Comparison of ENCODE assay signal across 10 mouse cellular contexts in genomic region chr10:39172540-39172931, GRCm38 (mm10). TPM values are rescaled to one million over a fixed set of nuclear protein-coding genes. Genes with fewer than 3 reads are reported as not detected.
DNase-seq lines count a peak whose midpoint lies in the region; ATAC-seq lines count a peak whose summit lies in the region.
"Had no signal": no experiment of that assay in that cellular context is flagged by ENCODE, and none has a peak within 500 bp of the region (broad histone marks: within the 10 kb centered on the region; RNA-seq: fewer than 3 reads in every experiment).

No protein-coding gene starts in this region.

- peak overlapping the region; percentile 80 for H3K27ac ChIP-seq in forebrain, embryonic 10.5 days
- H3K27ac ChIP-seq in forebrain, embryonic 11.5 days (ENCODE audit: low read depth, low read length), result no peak overlapping the region
- H3K27ac ChIP-seq in brown adipose tissue, adult 24 weeks (replicated peaks; ENCODE audit: low read depth, low read length), result peak overlapping the region; percentile 50; the same call in 1 of the 2 replicates
- peak overlapping the region; percentile 82 for H3K27ac ChIP-seq in heart, embryonic 16.5 days (ENCODE audit: low read length)
- H3K27ac ChIP-seq in liver, embryonic 12.5 days, result no peak overlapping the region

- H3K4me2 ChIP-seq in forebrain, embryonic 11.5 days (ENCODE audit: low read depth, low read length, severe bottlenecking), result no peak overlapping the region; the same call in 1 of the 2 replicates
- peak overlapping the region; percentile 54 for H3K4me2 ChIP-seq in heart, embryonic 16.5 days (ENCODE audit: low read depth, low read length)
- peak overlapping the region; percentile 34; the same call in 1 of the 2 replicates for H3K4me2 ChIP-seq in liver, embryonic 12.5 days

- peaks cover 56% of the 10 kb centered on the region for H3K27me3 ChIP-seq in forebrain, embryonic 10.5 days (ENCODE audit: poor library complexity, severe bottlenecking)
- peaks cover 4% of the 10 kb centered on the region; the same call in 1 of the 2 replicates for H3K27me3 ChIP-seq in forebrain, embryonic 11.5 days (ENCODE audit: control insufficient read depth, insufficient read depth, low read length)
- H3K27me3 ChIP-seq in heart, embryonic 16.5 days (ENCODE audit: control insufficient read depth, insufficient read depth, low read length), result no peaks in the 10 kb centered on the region
- peaks cover 26% of the 10 kb centered on the region for H3K27me3 ChIP-seq in liver, embryonic 12.5 days (replicated peaks)

- no peak overlapping the region for H3K9ac ChIP-seq in forebrain, embryonic 11.5 days (ENCODE audit: low read length)
- no peak overlapping the region for H3K9ac ChIP-seq in heart, embryonic 16.5 days (ENCODE audit: low read length)
- no peak overlapping the region for H3K9ac ChIP-seq in liver, embryonic 12.5 days

- no peak for ATAC-seq in forebrain, embryonic 11.5 days (replicated peaks; ENCODE audit: low FRiP score)
- no peak for ATAC-seq in heart, embryonic 16.5 days (replicated peaks; ENCODE audit: extremely low read depth, insufficient read depth, low FRiP score)
- ATAC-seq in liver, embryonic 12.5 days, result no peak
- no peak for ATAC-seq in monocyte, adult 5-6 weeks (replicated peaks; ENCODE audit: insufficient number of reproducible peaks, low FRiP score, low TSS enrichment, poor library complexity, severe bottlenecking)

- 0 out of 2 replicates have a peak, but pooled peaks cover 2% of the 10 kb centered on the region for H3K9me3 ChIP-seq in forebrain, embryonic 10.5 days
- H3K9me3 ChIP-seq in forebrain, embryonic 11.5 days (ENCODE audit: control insufficient read depth, low read length), result no peaks in the 10 kb centered on the region
- H3K9me3 ChIP-seq in heart, embryonic 16.5 days (replicated peaks; ENCODE audit: control insufficient read depth, low read length), result no peaks in the 10 kb centered on the region; the same call in 1 of the 2 replicates
- H3K9me3 ChIP-seq in liver, embryonic 12.5 days (replicated peaks), result no peaks in the 10 kb centered on the region

- 80% methylated on average over 6 of the region's 6 CpGs for WGBS in forebrain, embryonic 10.5 days
- WGBS in forebrain, embryonic 11.5 days, result 75% methylated on average over 6 of the region's 6 CpGs
- 67% methylated on average over 6 of the region's 6 CpGs for WGBS in heart, embryonic 16.5 days
- WGBS in liver, embryonic 12.5 days (ENCODE audit: insufficient replicate concordance), result 53% methylated on average over 6 of the region's 6 CpGs

- peak overlapping the region; percentile 53; the same call in 1 of the 2 replicates for H3K4me3 ChIP-seq in forebrain, embryonic 10.5 days
- no peak overlapping the region for H3K4me3 ChIP-seq in forebrain, embryonic 11.5 days (ENCODE audit: low read depth, low read length)
- peak overlapping the region; percentile 29; the same call in 1 of the 2 replicates for H3K4me3 ChIP-seq in brown adipose tissue, adult 24 weeks (ENCODE audit: insufficient read depth, low read depth, low read length)
- H3K4me3 ChIP-seq in heart, embryonic 16.5 days (ENCODE audit: low read length), result no peak overlapping the region; the same call in 1 of the 2 replicates
- no peak overlapping the region for H3K4me3 ChIP-seq in liver, embryonic 12.5 days

- no peak for DNase-seq in forebrain, embryonic 10.5 days (ENCODE audit: extremely low spot score, low spot score)
- no peak for DNase-seq in forebrain, embryonic 11.5 days (ENCODE audit: low spot score)
- DNase-seq in adrenal gland, postnatal 25 days, result no peak
- DNase-seq in spleen, postnatal 14 days (ENCODE audit: low spot score in 2 of 2), result no peak

- H3K36me3 ChIP-seq in forebrain, embryonic 10.5 days (replicated peaks), result no peaks in the 10 kb centered on the region
- no peaks in the 10 kb centered on the region for H3K36me3 ChIP-seq in forebrain, embryonic 11.5 days (ENCODE audit: control insufficient read depth, insufficient read depth, low read length)
- H3K36me3 ChIP-seq in heart, embryonic 16.5 days (ENCODE audit: control insufficient read depth, insufficient read depth), result no peaks in the 10 kb centered on the region
- no peaks in the 10 kb centered on the region for H3K36me3 ChIP-seq in liver, embryonic 12.5 days

- H3K4me1 ChIP-seq in forebrain, embryonic 10.5 days, result peaks cover 52% of the 10 kb centered on the region
- H3K4me1 ChIP-seq in forebrain, embryonic 11.5 days (replicated peaks; ENCODE audit: control insufficient read depth, insufficient read depth, low read length), result peaks cover 5% of the 10 kb centered on the region
- peaks cover 5% of the 10 kb centered on the region for H3K4me1 ChIP-seq in brown adipose tissue, adult 24 weeks (ENCODE audit: control insufficient read depth, insufficient read depth, insufficient read length, low read length)
- peaks cover 4% of the 10 kb centered on the region for H3K4me1 ChIP-seq in heart, embryonic 16.5 days (ENCODE audit: control insufficient read depth, insufficient read depth, low read length)
- peaks cover 22% of the 10 kb centered on the region for H3K4me1 ChIP-seq in liver, embryonic 12.5 days

RNA-seq across cellular contexts. Expression of gene Ccn6, which starts 8.9 kb away (rescaled TPM):
- polyA plus RNA-seq in forebrain, embryonic 10.5 days (2016; fragmentation: Nextera tagmentation; extraction: Ambion mirVana), result 0.17 and 0.22 TPM in 2 replicates
- 0.27 and 0.31 TPM in 2 replicates for polyA plus RNA-seq in forebrain, embryonic 11.5 days (2014; fragmentation: Nextera tagmentation; extraction: Ambion mirVana)
- not detected in 2 replicates for polyA plus RNA-seq in brown adipose tissue, adult 24 weeks (2012; ENCODE audit: insufficient read depth, insufficient read length, missing spikeins)
- 0.15 and 0.26 TPM in 2 replicates for polyA plus RNA-seq in heart, embryonic 16.5 days (2015; fragmentation: Nextera tagmentation; extraction: Ambion mirVana)
- not detected in 2 replicates for polyA plus RNA-seq in liver, embryonic 12.5 days (2016; fragmentation: Nextera tagmentation; extraction: Ambion mirVana)
- total RNA-seq in adrenal gland, postnatal 25 days (2021), result 0.82 TPM in 1 of 2 replicates, not detected in the other
- not detected in 3 replicates for total RNA-seq in monocyte, adult 5-6 weeks (2017)
- total RNA-seq: heart, adult 18-20 months had no signal
- polyA plus RNA-seq: C2C12 had no signal

RNA-seq across cellular contexts. Expression of gene Tube1, which starts 38.8 kb away (rescaled TPM):
- 25.4 and 29.2 TPM in 2 replicates for polyA plus RNA-seq in forebrain, embryonic 10.5 days (2016; fragmentation: Nextera tagmentation; extraction: Ambion mirVana)
- 23.2 and 25.4 TPM in 2 replicates for polyA plus RNA-seq in forebrain, embryonic 11.5 days (2014; fragmentation: Nextera tagmentation; extraction: Ambion mirVana)
- 1.4 TPM in 1 of 2 replicates, not detected in the other for polyA plus RNA-seq in brown adipose tissue, adult 24 weeks (2012; ENCODE audit: insufficient read depth, insufficient read length, missing spikeins)
- polyA plus RNA-seq in heart, embryonic 16.5 days (2015; fragmentation: Nextera tagmentation; extraction: Ambion mirVana), result 7.9 and 11.9 TPM in 2 replicates
- 8.6 and 9.0 TPM in 2 replicates for polyA plus RNA-seq in liver, embryonic 12.5 days (2016; fragmentation: Nextera tagmentation; extraction: Ambion mirVana)
- 1.8 and 3.1 TPM in 2 replicates for total RNA-seq in adrenal gland, postnatal 25 days (2021)
- 1.3 to 3.2 TPM (median 1.4 TPM) in 3 replicates for total RNA-seq in monocyte, adult 5-6 weeks (2017)

RNA-seq across cellular contexts. Expression of gene Fam229b, which starts 38.8 kb away (rescaled TPM):
- polyA plus RNA-seq in forebrain, embryonic 10.5 days (2016; fragmentation: Nextera tagmentation; extraction: Ambion mirVana), result 13.0 and 14.3 TPM in 2 replicates
- polyA plus RNA-seq in forebrain, embryonic 11.5 days (2014; fragmentation: Nextera tagmentation; extraction: Ambion mirVana), result 12.5 and 13.3 TPM in 2 replicates
- polyA plus RNA-seq in brown adipose tissue, adult 24 weeks (2012; ENCODE audit: insufficient read depth, insufficient read length, missing spikeins), result 10.2 and 14.4 TPM in 2 replicates
- polyA plus RNA-seq in heart, embryonic 16.5 days (2015; fragmentation: Nextera tagmentation; extraction: Ambion mirVana), result 8.7 and 10.7 TPM in 2 replicates
- 1.6 and 1.9 TPM in 2 replicates for polyA plus RNA-seq in liver, embryonic 12.5 days (2016; fragmentation: Nextera tagmentation; extraction: Ambion mirVana)
- total RNA-seq in adrenal gland, postnatal 25 days (2021), result 0.67 and 3.7 TPM in 2 replicates
- 0.86 to 4.7 TPM in 2 of 3 replicates, not detected in the other for total RNA-seq in monocyte, adult 5-6 weeks (2017)

Comparison
In these comparisons a context has a peak if more than half of its experiments do, and no peak if none do; other contexts are left out.
1. H3K27ac ChIP-seq: peak in forebrain, embryonic 10.5 days (single experiment), brown adipose tissue, adult 24 weeks (single experiment) and heart, embryonic 16.5 days (single experiment); none in forebrain, embryonic 11.5 days (single experiment) and liver, embryonic 12.5 days (single experiment).
2. H3K4me3 ChIP-seq: peak in forebrain, embryonic 10.5 days (single experiment) and brown adipose tissue, adult 24 weeks (single experiment); none in forebrain, embryonic 11.5 days (single experiment), heart, embryonic 16.5 days (single experiment) and liver, embryonic 12.5 days (single experiment).